Mouse (Mus musculus) right cerebral cortex, postnatal 14 days (tissue): ENCODE measurements at regions not wholly inside any gene's neighbourhood (a gene's known extent, or its start where the extent isn't known, plus 50 kb on each side); places are given as distances from the start of the nearest gene placed in this dataset.

Experiments
- DNase-seq: peaks from one replicate; pipeline ENCODE4 v3.0.0; 2022

DNA sequence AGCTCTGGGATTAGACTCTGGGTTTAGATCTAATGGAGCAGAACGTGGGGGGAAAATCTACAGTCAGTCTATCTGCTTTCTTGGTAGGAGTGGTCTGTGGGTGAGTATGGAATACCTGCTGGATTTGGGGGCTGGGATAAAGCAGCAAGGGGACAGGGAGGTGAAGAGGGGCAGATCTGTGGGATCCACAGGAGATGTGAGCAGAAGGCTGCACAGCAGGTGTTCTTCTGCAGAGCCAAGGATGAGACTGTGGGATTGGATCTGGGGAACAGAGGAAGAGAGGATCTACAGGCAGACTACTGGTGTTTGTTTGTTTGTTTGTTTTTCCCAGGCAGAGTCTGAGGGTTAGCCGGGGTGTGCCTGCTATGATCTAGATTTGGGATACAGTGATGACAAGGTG, 284.5 kb downstream of the Phkb start:
- no peak for DNase-seq

GRCm38 (mm10) chr8:86124655-86125054, 283.9 kb downstream of the Phkb start:
- DNase-seq = no peak
